Mouse (Mus musculus) heart, postnatal 14 days (tissue): ENCODE data around the gene Hif3a. TPM values are rescaled to one million over a fixed set of nuclear protein-coding genes. Genes with fewer than 3 reads are reported as not detected.
A peak's percentile ranks its signal among the peaks of the same experiment; 100 is the strongest.

Experiments
- DNase-seq, 2 experiments: peaks; one replicate each; pipeline ENCODE4 v3.0.0; 2021 to 2022
- intact Hi-C: fragments of 180-260 bp; cut with DNase I; formaldehyde crosslinking; loops from one replicate; pipeline ENCODE4 v1.15.1; 2025
- total RNA-seq, 2 experiments: library from RNA; stranded (reverse); gene quantifications; 2 replicates each; pipeline ENCODE4 v1.2.3; 2021

Hif3a gene
- total RNA-seq, 2 experiments from 2014 or later = 4.9 to 5.4 TPM

DNA sequence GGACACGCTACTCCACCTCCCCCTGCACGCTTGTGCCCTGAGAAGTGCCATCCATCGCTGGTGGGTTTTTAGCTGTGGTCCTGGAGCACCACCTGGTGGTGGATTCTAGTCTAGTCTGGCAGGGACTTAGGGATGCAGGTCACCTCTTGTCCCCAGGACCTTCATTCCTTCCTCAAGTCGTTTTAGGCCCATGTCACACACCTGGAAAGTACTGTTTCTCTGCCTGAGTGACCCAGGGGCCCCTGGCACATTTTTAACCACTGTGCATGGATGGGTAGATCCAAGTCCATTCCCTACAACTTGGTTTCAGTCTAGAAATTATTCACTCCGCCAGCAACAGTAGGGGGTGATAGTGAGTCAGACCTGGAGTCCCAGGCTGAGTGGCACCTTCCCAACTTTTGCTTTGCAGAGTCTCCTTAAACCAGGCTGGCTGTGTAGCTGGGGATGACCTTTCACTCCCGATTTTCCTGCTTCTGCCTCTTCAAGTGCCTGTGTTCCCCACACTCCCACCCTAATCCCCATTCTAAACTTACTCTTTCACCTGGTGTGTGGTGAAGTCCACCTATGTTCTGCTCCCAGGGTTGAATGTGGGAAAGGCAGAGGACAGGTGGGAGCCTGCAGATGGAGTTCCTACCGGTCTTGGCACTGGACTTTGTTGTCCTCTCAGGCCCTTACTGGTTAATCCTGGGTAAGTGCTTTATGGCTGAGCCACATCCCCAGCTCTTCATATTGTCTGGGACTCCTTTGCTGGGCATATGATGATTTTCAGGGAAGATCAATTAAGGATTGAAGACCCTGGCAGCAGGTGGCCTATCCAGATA lies 59.6 kb downstream of the Hif3a start:
- peak; percentile 83 to 87 for DNase-seq
- intact Hi-C loops = loop anchor here (1.0 to 2.0 kb wide), 5 partner anchors 24 to 70 kb away; partner anchors contain the start of gene Ppp5c

- peak; percentile 89 to 94 for DNase-seq
Measured at GRCm38 (mm10) chr7:16999650-17000049, 62.6 kb downstream of the Hif3a start.

GRCm38 (mm10) chr7:16999233-16999632 lies 63.0 kb downstream of the Hif3a start:
- intact Hi-C loops = loop anchor here (1.0 kb wide), 1 partner anchor 49 kb away; no protein-coding TSS in a partner anchor

More at GRCm38 (mm10) chr7:16999650-17000049, 62.6 kb downstream of the Hif3a start:
- intact Hi-C loops = loop anchor here (1.0 kb wide), 1 partner anchor 49 kb away; no protein-coding TSS in a partner anchor

DNA sequence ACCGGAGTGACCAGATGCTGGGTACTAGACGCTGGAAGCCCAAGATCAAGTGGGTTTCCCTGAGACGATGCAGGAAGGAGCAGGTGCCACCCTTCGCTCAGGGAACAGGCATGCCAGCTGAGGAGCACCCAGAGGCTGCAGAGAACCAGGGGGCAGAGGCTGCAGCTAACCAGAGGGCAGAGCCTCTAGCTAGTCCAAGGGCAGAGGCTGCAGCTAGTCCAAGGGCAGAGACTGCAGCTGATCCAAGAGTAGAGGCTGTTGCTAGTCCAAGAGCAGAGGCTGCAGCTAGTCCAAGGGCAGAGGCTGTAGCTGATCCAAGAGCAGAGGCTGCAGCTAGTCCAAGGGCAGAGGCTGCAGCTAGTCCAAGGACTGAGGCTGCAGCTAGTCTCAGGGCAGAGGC lies 66.9 kb downstream of the Hif3a start:
- no peak for DNase-seq
- intact Hi-C loops = no loop called here

More at GRCm38 (mm10) chr7:16999233-16999632, 63.0 kb downstream of the Hif3a start:
- no peak for DNase-seq

DNA sequence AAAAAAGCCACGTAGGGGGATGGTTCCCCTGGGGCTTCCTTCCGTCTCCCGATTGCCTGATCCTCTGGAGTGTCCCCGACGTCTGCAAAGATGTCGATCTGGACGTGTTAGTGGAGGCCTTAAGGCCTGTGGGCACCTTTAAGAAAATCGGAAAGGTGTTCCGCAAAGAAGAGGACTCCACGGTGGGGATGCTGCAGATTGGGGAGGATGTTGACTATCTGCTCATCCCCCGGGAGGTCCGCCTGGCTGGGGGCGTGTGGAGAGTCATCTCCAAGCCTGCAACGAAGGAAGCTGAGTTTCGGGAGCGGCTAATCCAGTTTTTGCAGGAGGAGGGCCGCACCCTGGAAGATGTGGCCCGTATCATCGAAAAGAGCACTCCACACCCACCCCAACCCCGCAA lies 67.8 kb downstream of the Hif3a start:
- intact Hi-C loops = no loop called here
- no peak for DNase-seq

DNA sequence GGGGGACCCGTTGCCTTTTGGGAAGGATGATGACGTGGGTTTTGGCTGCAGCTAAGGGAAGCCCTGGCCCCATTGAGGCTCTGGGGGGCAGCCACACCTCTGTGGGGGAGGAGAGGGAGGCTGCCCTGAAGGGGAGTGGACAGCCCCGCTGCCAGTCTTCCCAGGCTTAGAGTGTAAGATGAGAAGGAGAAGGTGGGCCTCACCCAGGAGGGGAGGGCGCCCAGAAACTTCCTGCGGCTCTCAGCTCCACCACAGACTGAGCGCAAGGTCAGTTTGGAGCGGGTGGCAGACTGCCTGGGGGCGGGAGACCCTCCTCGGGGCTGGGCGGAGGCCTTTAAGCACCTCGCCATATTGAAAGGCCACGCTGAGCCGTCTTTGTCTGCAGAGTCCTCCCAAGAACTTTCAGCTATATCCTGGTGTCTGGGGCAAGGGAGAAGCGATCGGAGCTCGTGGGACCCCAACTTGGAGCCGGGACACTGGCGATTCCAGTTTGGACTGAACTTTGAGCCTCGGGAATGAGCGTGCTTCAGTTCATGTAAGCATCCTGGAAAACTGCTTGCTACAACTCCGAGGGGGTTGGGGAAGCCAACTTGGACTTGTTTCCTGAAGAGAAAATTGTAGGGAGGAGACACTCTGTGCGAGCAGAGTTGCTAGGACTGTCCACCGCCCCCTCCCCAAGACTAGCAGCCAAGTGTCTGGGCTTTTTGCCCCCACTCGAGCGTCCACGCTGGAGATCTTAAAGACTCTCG lies 68.4 kb downstream of the Hif3a start:
- peak; percentile 86 for DNase-seq
- intact Hi-C loops = no loop called here

- DNase-seq = no peak
- intact Hi-C loops = no loop called here
Measured at GRCm38 (mm10) chr7:16992451-16992807, 69.8 kb downstream of the Hif3a start, which contains the start of gene Ccdc8. Ccdc8 (plus strand) TSS chr7:16992708.

GRCm38 (mm10) chr7:16991681-16992450 lies 70.4 kb downstream of the Hif3a start:
- intact Hi-C loops = no loop called here
- DNase-seq = no peak

DNA sequence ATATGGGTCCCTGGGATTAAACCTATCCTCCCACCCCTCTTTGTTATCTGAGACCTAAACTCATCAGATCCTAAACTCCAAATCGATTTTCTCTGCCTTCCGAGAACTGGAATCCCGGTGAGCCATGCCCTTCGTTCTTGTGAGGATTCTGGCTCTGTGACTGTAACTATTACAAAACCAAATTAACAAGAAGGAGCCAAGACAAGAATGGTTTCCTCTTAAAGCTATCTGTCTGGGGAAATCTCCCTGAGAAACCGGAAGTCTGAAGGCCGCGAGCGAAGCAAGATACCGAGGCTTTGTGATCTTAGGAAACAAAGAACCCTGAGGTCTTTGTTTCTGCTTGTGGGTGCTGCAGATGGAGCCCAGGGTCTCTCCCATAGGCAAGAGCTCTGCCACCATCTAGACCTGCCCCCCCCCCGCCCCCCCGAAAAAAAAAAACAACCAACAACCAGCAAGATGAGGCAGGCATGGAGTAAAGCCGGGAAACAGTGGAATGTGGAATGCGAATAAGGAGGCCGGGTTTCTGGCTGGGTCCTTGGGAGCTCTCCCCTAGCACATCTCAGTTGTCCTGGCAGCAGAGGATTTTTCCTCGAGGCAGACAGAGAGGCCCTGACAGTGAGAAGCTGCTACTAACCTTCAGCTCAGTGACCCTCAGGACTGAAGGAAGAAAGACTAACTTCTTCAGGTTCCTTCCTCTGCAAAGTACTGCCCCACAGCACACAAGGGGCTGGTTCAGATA lies 72.1 kb downstream of the Hif3a start:
- intact Hi-C loops = no loop called here
- no peak for DNase-seq

DNA sequence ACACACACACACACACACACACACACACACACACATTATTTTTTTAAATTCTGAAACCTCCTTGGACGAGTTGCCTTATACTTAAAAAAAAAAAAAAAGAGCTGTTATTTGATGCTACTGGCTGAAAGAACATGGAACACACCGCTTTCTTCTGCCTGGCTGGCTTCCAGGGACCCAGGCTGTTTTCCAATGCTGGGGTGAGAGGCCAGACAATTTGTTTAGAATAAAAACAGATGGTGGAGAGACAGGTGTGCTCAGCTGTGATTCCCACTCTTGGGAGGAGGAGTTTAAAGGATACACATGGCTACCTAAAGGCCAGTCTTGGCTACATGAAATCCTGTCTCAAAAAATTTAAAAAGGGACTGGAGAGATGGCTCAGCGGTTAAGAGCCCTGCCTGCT lies 73.8 kb downstream of the Hif3a start:
- peak; percentile 73 to 82 for DNase-seq
- intact Hi-C loops = no loop called here

GRCm38 (mm10) chr7:16987541-16988149 lies 74.6 kb downstream of the Hif3a start:
- no peak for DNase-seq
- intact Hi-C loops = no loop called here

- peak in 1 of 2 experiments; percentile 49 for DNase-seq
- intact Hi-C loops = no loop called here
Measured at GRCm38 (mm10) chr7:16982859-16983568, 79.2 kb downstream of the Hif3a start, which contains the start of gene Gm42372. Gm42372 (plus strand) TSS chr7:16983086.

Other genes with a start within 250 kb of the Hif3a start
- 10 to 100 TPM; 65.3 to 69.1 TPM for gene Strn4, start 246.5 kb downstream of the Hif3a start, total RNA-seq
- 10 to 100 TPM; 42.8 to 45.5 TPM for gene Fkrp, start 245.7 kb downstream of the Hif3a start, total RNA-seq
- gene Prkd2, start 219.5 kb downstream of the Hif3a start, total RNA-seq = 10 to 100 TPM; 35.3 to 35.9 TPM
- 10 to 100 TPM; 18.6 to 19.0 TPM for gene Dact3, start 187.1 kb downstream of the Hif3a start, total RNA-seq
- under 1 TPM; 0.81 to 0.98 TPM for gene Gng8, start 170.6 kb downstream of the Hif3a start, total RNA-seq
- 1 to 10 TPM; 1.4 to 1.6 TPM for gene Ptgir, start 155.9 kb downstream of the Hif3a start, total RNA-seq
- gene Calm3, start 138.3 kb downstream of the Hif3a start, total RNA-seq = 100 to 1,000 TPM; 228 to 250 TPM
- gene Pnmal2, start 117.7 kb downstream of the Hif3a start, total RNA-seq = 1 to 10 TPM; 3.6 to 4.0 TPM
- not detected for gene Pnmal1, start 102.7 kb downstream of the Hif3a start, total RNA-seq
- gene Gm42372, start 79.3 kb downstream of the Hif3a start, total RNA-seq = under 1 TPM; 0.07 TPM
- gene Ccdc8, start 69.7 kb downstream of the Hif3a start, total RNA-seq = 10 to 100 TPM in 1 of 2 experiments, 1 to 10 TPM in 1; 9.8 to 10.3 TPM
- gene Ppp5c, start 34.5 kb downstream of the Hif3a start, total RNA-seq = 100 to 1,000 TPM; 101 to 108 TPM
- gene Psg16, start 11.6 kb upstream of the Hif3a start, total RNA-seq = under 1 TPM; 0.05 TPM
- gene Ceacam3, start 87.9 kb upstream of the Hif3a start, total RNA-seq = not detected
- gene Psg29, start 141.1 kb upstream of the Hif3a start, total RNA-seq = not detected